Mouse (Mus musculus) forebrain, embryonic 11.5 days (tissue): ENCODE results near the gene Mia. TPM values are rescaled to one million over a fixed set of nuclear protein-coding genes. Genes with fewer than 3 reads are reported as not detected.

Experiments used
- ATAC-seq: fragments of 200-750 bp; cut with Nextera tagmentation; replicated peaks from 2 replicates; pipeline ENCODE4 v1.8.0; 2017; ENCODE audit warnings: moderate TSS enrichment; ENCODE audit not compliant: low FRiP score
- DNase-seq: peaks from one replicate; pipeline ENCODE4 v3.0.0-alpha.2; 2017; ENCODE audit warnings: low spot score
- H3K27ac ChIP-seq: fragments of 300-500 bp; sonication (generic); 2 replicates; pipeline ENCODE4 v1.5.1; 2014; ENCODE audit warnings: low read depth, low read length
- H3K27me3 ChIP-seq: fragments of 300-500 bp; sonication (generic); 2 replicates; pipeline ENCODE4 v1.6.1; 2014; ENCODE audit warnings: mild to moderate bottlenecking, low read length, mixed read lengths; ENCODE audit not compliant: control insufficient read depth, insufficient read depth
- H3K36me3 ChIP-seq: fragments of 300-500 bp; sonication (generic); 2 replicates; pipeline ENCODE4 v1.6.1; 2014; ENCODE audit warnings: mild to moderate bottlenecking, low read length, moderate library complexity, mixed read lengths; ENCODE audit not compliant: control insufficient read depth, insufficient read depth
- H3K4me1 ChIP-seq: fragments of 300-500 bp; sonication (generic); replicated peaks from 2 replicates; pipeline ENCODE4 v1.6.1; 2014; ENCODE audit warnings: low read length, mixed read lengths; ENCODE audit not compliant: control insufficient read depth, insufficient read depth
- H3K4me2 ChIP-seq: fragments of 300-500 bp; sonication (generic); 2 replicates; pipeline ENCODE4 v1.6.1; 2014; ENCODE audit warnings: low read depth, mild to moderate bottlenecking, low read length, moderate library complexity, mixed read lengths; ENCODE audit not compliant: severe bottlenecking
- H3K4me3 ChIP-seq: fragments of 300-500 bp; sonication (generic); 2 replicates; pipeline ENCODE4 v1.5.1; 2014; ENCODE audit warnings: low read depth, low read length
- H3K9ac ChIP-seq: fragments of 300-500 bp; sonication (generic); 2 replicates; pipeline ENCODE4 v1.6.1; 2014; ENCODE audit warnings: low read length
- H3K9me3 ChIP-seq: fragments of 300-500 bp; sonication (generic); 2 replicates; pipeline ENCODE4 v1.6.1; 2016; ENCODE audit warnings: low read length, mixed read lengths; ENCODE audit not compliant: control insufficient read depth
- WGBS: fragments of 180-500 bp; shearing (Covaris S2); extraction: QIAGEN DNeasy Blood & Tissue Kit; methylation state at CpG from one replicate; pipeline ENCODE4 v1.1.7; 2014; 5-methylcytosine and 5-hydroxymethylcytosine counted together
- polyA plus RNA-seq: library from polyadenylated mRNA; unstranded; fragments of >200 nt; fragmentation: Nextera tagmentation; extraction: Ambion mirVana; gene quantifications from 2 replicates; pipeline ENCODE4 v1.2.1, GENCODE M21; 2014

Gene Mia
- polyA plus RNA-seq, 1 experiment from 2014 or later = 1.6 TPM

GRCm38 (mm10) chr7:27160921-27161320, 20.0 kb downstream of the Mia start:
- WGBS = 89% methylated on average over 3 of the region's 3 CpGs
- ATAC-seq = no peak
- H3K36me3 ChIP-seq = peaks cover 6% of the 10 kb centered on the region; the same call in 1 of the 2 replicates

GRCm38 (mm10) chr7:27159882-27160281, 21.1 kb downstream of the Mia start:
- no peaks in the 10 kb centered on the region for H3K27me3 ChIP-seq
- H3K4me2 ChIP-seq = no peak overlapping the region
- no peaks in the 10 kb centered on the region for H3K9me3 ChIP-seq
- H3K36me3 ChIP-seq = peaks cover 6% of the 10 kb centered on the region; the same call in 1 of the 2 replicates
- no peak overlapping the region for H3K4me3 ChIP-seq
- DNase-seq = peak; percentile 89
- no peak overlapping the region for H3K27ac ChIP-seq
- peaks cover 21% of the 10 kb centered on the region for H3K4me1 ChIP-seq
- ATAC-seq = peak; percentile 90
- WGBS = 23% methylated on average over 8 of the region's 8 CpGs
- no peak overlapping the region for H3K9ac ChIP-seq

More at GRCm38 (mm10) chr7:27160921-27161320, 20.0 kb downstream of the Mia start:
- Histone ChIP-seq H3K4me2 (no peak overlapping the region), H3K27me3 (no peaks in the 10 kb centered on the region), H3K9ac (no peak overlapping the region), H3K27ac (no peak overlapping the region), H3K9me3 (no peaks in the 10 kb centered on the region), H3K4me3 (no peak overlapping the region), H3K4me1 (peaks cover 25% of the 10 kb centered on the region)
- no peak for DNase-seq

- no peak for DNase-seq
- Histone ChIP-seq H3K27me3 (no peaks in the 10 kb centered on the region), H3K36me3 (peaks cover 6% of the 10 kb centered on the region; the same call in 1 of the 2 replicates), H3K9ac (no peak overlapping the region), H3K4me1 (peaks cover 14% of the 10 kb centered on the region; the same call in 1 of the 2 replicates), H3K4me2 (no peak overlapping the region), H3K9me3 (no peaks in the 10 kb centered on the region), H3K27ac (no peak overlapping the region), H3K4me3 (no peak overlapping the region)
- ATAC-seq = no peak
- WGBS = 95% methylated on average over 6 of the region's 6 CpGs
Observed at GRCm38 (mm10) chr7:27159256-27159655, 21.7 kb downstream of the Mia start.

GRCm38 (mm10) chr7:27158171-27158570, 22.8 kb downstream of the Mia start:
- H3K36me3 ChIP-seq = peaks cover 6% of the 10 kb centered on the region; the same call in 1 of the 2 replicates

GRCm38 (mm10) chr7:27156005-27156404, 25.0 kb downstream of the Mia start:
- no peak for DNase-seq
- no peak for ATAC-seq
- Histone ChIP-seq H3K27me3 (no peaks in the 10 kb centered on the region), H3K4me1 (peaks cover 2% of the 10 kb centered on the region; the same call in 1 of the 2 replicates), H3K36me3 (peaks cover 6% of the 10 kb centered on the region; the same call in 1 of the 2 replicates), H3K27ac (no peak overlapping the region), H3K4me2 (no peak overlapping the region), H3K4me3 (no peak overlapping the region), H3K9me3 (no peaks in the 10 kb centered on the region), H3K9ac (no peak overlapping the region)
- WGBS = 85% methylated on average over 13 of the region's 13 CpGs

More at GRCm38 (mm10) chr7:27158171-27158570, 22.8 kb downstream of the Mia start:
- no peak overlapping the region for H3K27ac ChIP-seq
- H3K4me3 ChIP-seq = no peak overlapping the region
- peaks cover 6% of the 10 kb centered on the region; the same call in 1 of the 2 replicates for H3K4me1 ChIP-seq
- ATAC-seq (no peak), DNase-seq (no peak)
- no peaks in the 10 kb centered on the region for H3K27me3 ChIP-seq
- 98% methylated on average over 9 of the region's 9 CpGs for WGBS
- no peak overlapping the region for H3K9ac ChIP-seq
- no peaks in the 10 kb centered on the region for H3K9me3 ChIP-seq
- no peak overlapping the region for H3K4me2 ChIP-seq

GRCm38 (mm10) chr7:27153205-27153764, 27.7 kb downstream of the Mia start, which contains the start of gene Cyp2t4:
Cyp2t4 (plus strand) TSS chr7:27153714.
- H3K36me3 ChIP-seq = peaks cover 1% of the 10 kb centered on the region; the same call in 1 of the 2 replicates
- ATAC-seq (no peak), DNase-seq (no peak)
- H3K9ac ChIP-seq = no peak within 1 kb of the TSS
- no peak within 1 kb of the TSS for H3K4me2 ChIP-seq
- no peaks in the 10 kb centered on the region for H3K4me1 ChIP-seq
- WGBS = 77% methylated on average over 10 of the region's 10 CpGs
- no peak within 1 kb of the TSS for H3K4me3 ChIP-seq
- no peaks in the 10 kb centered on the region for H3K9me3 ChIP-seq
- H3K27me3 ChIP-seq = no peaks in the 10 kb centered on the region
- no peak within 1 kb of the TSS for H3K27ac ChIP-seq

- Histone ChIP-seq H3K27me3 (no peaks in the 10 kb centered on the region), H3K4me1 (no peaks in the 10 kb centered on the region), H3K9ac (no peak overlapping the region), H3K9me3 (no peaks in the 10 kb centered on the region; the same call in 1 of the 2 replicates), H3K36me3 (no peaks in the 10 kb centered on the region), H3K4me2 (no peak overlapping the region), H3K4me3 (no peak overlapping the region), H3K27ac (no peak overlapping the region)
- DNase-seq = no peak
- no peak for ATAC-seq
- WGBS = 72% methylated on average over 8 of the region's 8 CpGs
Observed at GRCm38 (mm10) chr7:27136410-27136996, 44.5 kb downstream of the Mia start.

- H3K36me3 ChIP-seq = no peaks in the 10 kb centered on the region
- DNase-seq = no peak
- no peak for ATAC-seq
- no peak overlapping the region for H3K4me2 ChIP-seq
- H3K27ac ChIP-seq = no peak overlapping the region
- no peaks in the 10 kb centered on the region; the same call in 1 of the 2 replicates for H3K9me3 ChIP-seq
- no peak overlapping the region for H3K9ac ChIP-seq
- H3K4me1 ChIP-seq = no peaks in the 10 kb centered on the region
- no peaks in the 10 kb centered on the region for H3K27me3 ChIP-seq
- WGBS = 81% methylated on average over 4 of the region's 4 CpGs
- H3K4me3 ChIP-seq = no peak overlapping the region
Observed at GRCm38 (mm10) chr7:27133757-27134156, 47.2 kb downstream of the Mia start.
